ENCODE assay signal across 9 mouse cellular contexts in the genomic region with DNA sequence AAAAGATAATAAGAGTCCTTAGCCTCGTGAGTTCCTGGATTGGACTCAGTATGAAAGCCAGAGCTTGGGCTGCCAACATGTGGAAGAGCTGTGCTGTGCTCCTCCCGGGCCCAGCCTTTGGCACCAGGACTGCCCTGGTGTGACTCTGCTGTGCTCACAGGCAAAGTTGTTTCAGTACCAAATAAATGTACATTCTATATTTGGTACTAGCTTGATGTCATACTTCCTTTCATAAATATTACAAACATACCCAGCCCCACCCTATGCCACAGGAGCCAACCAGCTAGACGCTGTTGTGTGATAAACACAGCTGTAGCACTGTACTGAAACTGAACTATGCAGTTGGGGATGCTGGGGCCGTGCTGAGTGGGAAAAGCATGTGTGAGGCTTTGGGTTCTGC.
A peak's percentile ranks its signal among the peaks of the same experiment; 100 is the strongest.
DNase-seq lines count a peak whose midpoint lies in the region; ATAC-seq and TF ChIP-seq lines count a peak whose summit lies in the region.
"Had no signal": no experiment of that assay in that cellular context is flagged by ENCODE, and none has a peak within 500 bp of the region (broad histone marks: within the 10 kb centered on the region; RNA-seq: fewer than 3 reads in every experiment).

No protein-coding gene starts in this region.

- H3K4me2 ChIP-seq in kidney, embryonic 14.5 days (replicated peaks; ENCODE audit: low read depth, low read length), result no peak overlapping the region
- no peak overlapping the region for H3K4me2 ChIP-seq in kidney, embryonic 16.5 days (replicated peaks; ENCODE audit: low read depth, low read length)
- H3K4me2 ChIP-seq: embryonic facial prominence, embryonic 12.5 days had no signal

- no peak overlapping the region for H3K4me3 ChIP-seq in kidney, adult 2 months (ENCODE audit: insufficient read depth, low read depth, low read length)
- no peak overlapping the region for H3K4me3 ChIP-seq in kidney, embryonic 14.5 days (ENCODE audit: low read length)
- no peak overlapping the region for H3K4me3 ChIP-seq in kidney, embryonic 16.5 days (ENCODE audit: low read length)
- H3K4me3 ChIP-seq: embryonic facial prominence, embryonic 12.5 days had no signal

- no peaks in the 10 kb centered on the region for H3K27me3 ChIP-seq in kidney, adult 2 months (replicated peaks; ENCODE audit: control insufficient read depth, insufficient read depth, low read length)
- no peaks in the 10 kb centered on the region for H3K27me3 ChIP-seq in kidney, embryonic 14.5 days (ENCODE audit: control insufficient read depth, insufficient read depth, low read length)
- no peaks in the 10 kb centered on the region for H3K27me3 ChIP-seq in kidney, embryonic 16.5 days (ENCODE audit: insufficient read depth, low read length)
- H3K27me3 ChIP-seq: embryonic facial prominence, embryonic 12.5 days had no signal

- no peaks in the 10 kb centered on the region for H3K9me3 ChIP-seq in kidney, embryonic 14.5 days (ENCODE audit: control insufficient read depth, low read length)
- H3K9me3 ChIP-seq in kidney, embryonic 16.5 days (ENCODE audit: low read length), result no peaks in the 10 kb centered on the region
- H3K9me3 ChIP-seq: embryonic facial prominence, embryonic 12.5 days had no signal

- no peak for TF ChIP-seq POLR2A in kidney, adult 2 months (IDR thresholded peaks at IDR 0.05; ENCODE audit: low read depth, low read length)

- 38% methylated on average over 4 of the region's 4 CpGs for WGBS in kidney, adult 2 months
- 61% methylated on average over 4 of the region's 4 CpGs for WGBS in kidney, embryonic 14.5 days
- 50% methylated on average over 4 of the region's 4 CpGs for WGBS in kidney, embryonic 16.5 days

- no peak for ATAC-seq in kidney, embryonic 14.5 days (ENCODE audit: low FRiP score, low TSS enrichment)
- ATAC-seq in kidney, embryonic 16.5 days (ENCODE audit: low FRiP score, low TSS enrichment), result peak; percentile 59; the same call in 1 of the 2 replicates

- H3K4me1 ChIP-seq in kidney, adult 2 months (ENCODE audit: control insufficient read depth, insufficient read depth, low read length), result no peaks in the 10 kb centered on the region; the same call in 1 of the 2 replicates
- peaks cover 11% of the 10 kb centered on the region; the same call in 1 of the 2 replicates for H3K4me1 ChIP-seq in kidney, embryonic 14.5 days (ENCODE audit: control insufficient read depth, insufficient read depth, low read length)
- peaks cover 17% of the 10 kb centered on the region for H3K4me1 ChIP-seq in kidney, embryonic 16.5 days (ENCODE audit: insufficient read depth, low read length)

- H3K9ac ChIP-seq in kidney, embryonic 14.5 days (ENCODE audit: low read depth, low read length), result no peak overlapping the region
- H3K9ac ChIP-seq in kidney, embryonic 16.5 days (replicated peaks; ENCODE audit: low read length), result no peak overlapping the region
- H3K9ac ChIP-seq: embryonic facial prominence, embryonic 12.5 days had no signal

- peak overlapping the region; percentile 49; the same call in 1 of the 2 replicates for H3K27ac ChIP-seq in kidney, adult 2 months (ENCODE audit: insufficient read depth, low read depth, low read length)
- H3K27ac ChIP-seq in kidney, embryonic 14.5 days (ENCODE audit: low read depth, low read length), result no peak overlapping the region
- peak overlapping the region; percentile 49 for H3K27ac ChIP-seq in kidney, embryonic 16.5 days (ENCODE audit: low read length)
- H3K27ac ChIP-seq: embryonic facial prominence, embryonic 12.5 days had no signal

- no peaks in the 10 kb centered on the region for H3K36me3 ChIP-seq in kidney, adult 2 months (ENCODE audit: control insufficient read depth, insufficient read depth, low read length)
- H3K36me3 ChIP-seq in kidney, embryonic 14.5 days (ENCODE audit: control insufficient read depth, insufficient read depth, low read length), result no peaks in the 10 kb centered on the region
- H3K36me3 ChIP-seq in kidney, embryonic 16.5 days (ENCODE audit: insufficient read depth, low read length), result no peaks in the 10 kb centered on the region
- H3K36me3 ChIP-seq: embryonic facial prominence, embryonic 12.5 days had no signal

- DNase-seq in kidney, adult 2 months, result peak; percentile 43
- DNase-seq in T-cell, adult 2 months (ENCODE audit: low spot score), result peak; percentile 46
- DNase-seq in natural killer cell, adult 2 months (ENCODE audit: low spot score in 2 of 2), result peak; percentile 58 to 67
- DNase-seq in frontal cortex, postnatal 25 days (ENCODE audit: low spot score in 2 of 2), result no peak
- no peak for DNase-seq in right cerebral cortex, postnatal 14 days
- DNase-seq in testis, postnatal 10 days (ENCODE audit: low spot score), result no peak

- TF ChIP-seq CTCF in kidney, adult 2 months (conservative IDR thresholded peaks at IDR 0.05; ENCODE audit: insufficient read depth, insufficient read length, low read depth, low read length), result no peak

Comparison
In these comparisons a context has a peak if more than half of its experiments do, and no peak if none do; other contexts are left out.
1. DNase-seq: peak in kidney, adult 2 months (single experiment), T-cell, adult 2 months (single experiment) and natural killer cell, adult 2 months (2 of 2); none in frontal cortex, postnatal 25 days (0 of 2), right cerebral cortex, postnatal 14 days (single experiment) and testis, postnatal 10 days (single experiment).